Mouse (Mus musculus) spleen, embryonic (tissue): ENCODE data around the gene Olfr1306.

Source experiments
- CTCF ChIA-PET: fragments of 350-600 bp; sonication (Branson Sonifier 250); formaldehyde crosslinking; loops from one replicate; lab custom pipeline; 2022; lab: Charles Lee

The Olfr1306 gene

DNA sequence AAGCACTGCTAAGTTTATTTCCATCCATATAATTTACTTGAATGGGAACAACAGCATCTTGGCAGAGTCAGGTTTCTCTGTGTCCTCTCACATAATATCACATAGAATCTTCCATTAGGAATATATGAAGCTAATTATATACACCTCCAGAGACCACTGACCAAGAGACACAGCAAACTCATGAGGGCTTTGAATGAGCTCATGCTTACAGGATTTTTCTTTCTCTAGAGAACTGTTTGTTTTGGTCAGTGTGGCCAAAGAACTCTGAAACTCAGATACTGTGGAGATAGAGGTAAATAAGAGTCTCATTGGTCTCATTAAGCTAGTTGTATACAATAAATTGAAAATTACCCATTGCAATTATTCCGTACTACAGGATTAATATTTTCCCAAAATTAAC lies at the start of gene Olfr1306:
Olfr1306 (minus strand) TSS at position 101 of the 400 bp plus-strand sequence.
- CTCF ChIA-PET: no interaction called here

DNA sequence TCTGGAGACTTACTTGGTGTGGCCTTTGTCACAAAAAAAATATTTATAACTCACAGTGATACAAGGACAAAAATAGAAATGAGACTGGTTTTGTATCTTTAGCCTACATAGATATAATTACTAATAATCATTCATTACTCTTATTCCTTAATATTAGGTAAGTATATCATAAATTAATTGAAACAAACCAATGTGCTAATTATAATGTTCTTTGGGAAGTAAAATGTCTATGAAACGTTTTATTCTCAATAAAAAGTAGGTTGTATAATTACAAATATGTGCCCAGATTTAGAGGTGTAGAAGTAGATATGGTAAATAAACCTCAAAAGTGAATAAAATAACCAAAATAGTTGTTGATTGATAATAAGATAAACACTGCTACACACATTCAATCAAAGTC lies 48.8 kb upstream of the Olfr1306 start, which contains the start of gene Olfr1308:
Olfr1308 (minus strand) TSS at position 101 of the 400 bp plus-strand sequence.
- CTCF ChIA-PET: no interaction called here

DNA sequence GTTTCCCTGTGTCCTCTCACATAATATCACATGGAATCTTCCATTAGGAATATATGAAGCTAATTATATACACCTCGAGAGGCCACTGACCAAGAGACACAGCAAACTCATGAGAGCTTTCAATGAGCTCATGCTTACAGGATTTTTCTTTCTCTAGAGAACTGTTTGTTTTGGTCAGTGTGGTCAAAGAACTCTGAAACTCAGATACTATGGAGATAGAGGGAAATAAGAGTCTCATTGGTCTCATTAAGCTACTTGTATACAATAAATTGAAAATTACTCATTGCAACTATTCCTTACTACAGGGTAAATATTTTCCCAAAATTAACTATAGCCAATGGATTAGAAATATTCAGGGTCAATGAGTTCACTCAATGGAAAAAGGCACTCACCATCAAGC lies 33.3 kb upstream of the Olfr1306 start, which contains the start of gene Olfr1307:
Olfr1307 (minus strand) TSS at position 101 of the 400 bp plus-strand sequence.
- CTCF ChIA-PET: no interaction called here

DNA sequence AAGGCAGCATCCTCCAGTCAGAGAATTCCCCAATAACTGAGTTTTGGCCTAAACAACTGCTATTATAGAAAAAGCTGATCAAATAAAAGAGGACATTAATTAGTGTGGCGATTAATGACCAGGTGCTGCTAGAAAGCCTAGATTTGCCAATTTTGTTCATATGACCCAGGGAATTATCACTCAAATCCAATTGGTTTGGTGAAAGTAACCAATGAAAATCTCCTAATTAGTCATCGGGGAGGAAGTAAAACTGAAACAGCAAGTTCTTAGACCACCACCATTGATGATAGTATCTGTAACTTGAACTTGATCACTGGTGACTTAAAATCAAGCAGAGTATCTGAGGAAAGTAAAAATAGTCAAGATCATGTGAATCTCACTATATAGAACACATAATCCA lies 39.0 kb downstream of the Olfr1306 start, which contains the start of gene Olfr1305:
Olfr1305 (minus strand) TSS at position 101 of the 400 bp plus-strand sequence.
- CTCF ChIA-PET: no interaction called here
